Comparison of ENCODE assay signal across 17 mouse cellular contexts in genomic region chr10:16231821-16232220, GRCm38 (mm10).
"Had no signal": no experiment of that assay in that cellular context is flagged by ENCODE, and none has a peak within 500 bp of the region (broad histone marks: within the 10 kb centered on the region; RNA-seq: fewer than 3 reads in every experiment).

No protein-coding gene starts in this region.

- ATAC-seq: midbrain, embryonic 16.5 days had no signal

- DNase-seq: lung, adult 18-20 months; lung, embryonic 14.5 days; lung, postnatal 10 days; lung, postnatal 4 days; midbrain, embryonic 14.5 days; right cerebral cortex, postnatal 14 days; thymus, adult 2 months; thymus, postnatal 25 days; thymus, postnatal 4 days had no signal

- H3K4me2 ChIP-seq: lung, embryonic 14.5 days; midbrain, embryonic 12.5 days; neural tube, embryonic 13.5 days; neural tube, embryonic 15.5 days; stomach, embryonic 15.5 days had no signal

- H3K4me1 ChIP-seq: midbrain, embryonic 10.5 days; midbrain, embryonic 12.5 days; neural tube, embryonic 13.5 days; neural tube, embryonic 15.5 days; stomach, embryonic 15.5 days had no signal

- H3K4me3 ChIP-seq: midbrain, embryonic 10.5 days; midbrain, embryonic 12.5 days; myocyte; neural tube, embryonic 13.5 days; neural tube, embryonic 15.5 days; stomach, embryonic 15.5 days had no signal

- H3K36me3 ChIP-seq: midbrain, embryonic 10.5 days; midbrain, embryonic 12.5 days; neural tube, embryonic 13.5 days; neural tube, embryonic 15.5 days; stomach, embryonic 15.5 days had no signal

- H3K27ac ChIP-seq: midbrain, embryonic 10.5 days; midbrain, embryonic 12.5 days; neural tube, embryonic 13.5 days; neural tube, embryonic 15.5 days; stomach, embryonic 15.5 days; stomach, postnatal 0 days had no signal

- H3K27me3 ChIP-seq: midbrain, embryonic 12.5 days; neural tube, embryonic 13.5 days; neural tube, embryonic 15.5 days; stomach, embryonic 15.5 days had no signal

- H3K9me3 ChIP-seq: midbrain, embryonic 10.5 days; midbrain, embryonic 12.5 days; neural tube, embryonic 13.5 days; neural tube, embryonic 15.5 days; stomach, embryonic 15.5 days had no signal

- H3K9ac ChIP-seq: lung, embryonic 14.5 days; midbrain, embryonic 12.5 days; neural tube, embryonic 13.5 days; neural tube, embryonic 15.5 days; stomach, embryonic 15.5 days had no signal
